Mouse (Mus musculus): Measurements from ENCODE around the gene Wdr74.
"Not testable (repeated sequence)": the region's sequence is repeated elsewhere in the genome, so short reads cannot be mapped to it uniquely, and the experiment has no call there.

Gene Wdr74

DNA sequence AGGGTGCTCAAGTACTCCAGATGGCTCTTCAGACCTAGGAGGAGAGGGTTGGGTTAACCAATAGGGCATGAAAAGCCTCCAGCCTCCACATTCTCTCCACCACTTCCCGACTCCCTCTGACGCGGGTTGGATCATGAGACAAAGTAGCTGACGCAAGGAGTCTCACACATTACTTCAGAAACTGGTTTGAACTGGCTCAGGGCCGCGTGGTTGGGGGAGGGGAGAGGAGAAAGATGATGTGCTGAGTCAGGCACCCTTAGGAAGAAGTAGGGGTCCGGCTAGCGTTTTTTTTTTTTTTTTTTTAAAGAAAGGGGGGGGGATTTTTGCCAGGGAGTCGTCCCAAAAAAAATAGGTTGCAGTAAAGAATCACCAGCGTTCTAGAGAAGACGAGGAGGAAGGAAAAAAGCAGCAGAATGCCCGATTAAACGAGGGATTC is 22.7 kb upstream of the Wdr74 start:
- Histone ChIP-seq H3K27me3 (ENCODE audit: control insufficient read depth, insufficient read depth, low read length, poor library complexity, severe bottlenecking) (no peaks in the 10 kb centered on the region), H3K36me3 (ENCODE audit: control insufficient read depth, insufficient read depth, low read length, poor library complexity, severe bottlenecking) (peaks cover 20% of the 10 kb centered on the region)
- DNase-seq (ENCODE audit: low read depth, low spot score) = peak; percentile 86

DNA sequence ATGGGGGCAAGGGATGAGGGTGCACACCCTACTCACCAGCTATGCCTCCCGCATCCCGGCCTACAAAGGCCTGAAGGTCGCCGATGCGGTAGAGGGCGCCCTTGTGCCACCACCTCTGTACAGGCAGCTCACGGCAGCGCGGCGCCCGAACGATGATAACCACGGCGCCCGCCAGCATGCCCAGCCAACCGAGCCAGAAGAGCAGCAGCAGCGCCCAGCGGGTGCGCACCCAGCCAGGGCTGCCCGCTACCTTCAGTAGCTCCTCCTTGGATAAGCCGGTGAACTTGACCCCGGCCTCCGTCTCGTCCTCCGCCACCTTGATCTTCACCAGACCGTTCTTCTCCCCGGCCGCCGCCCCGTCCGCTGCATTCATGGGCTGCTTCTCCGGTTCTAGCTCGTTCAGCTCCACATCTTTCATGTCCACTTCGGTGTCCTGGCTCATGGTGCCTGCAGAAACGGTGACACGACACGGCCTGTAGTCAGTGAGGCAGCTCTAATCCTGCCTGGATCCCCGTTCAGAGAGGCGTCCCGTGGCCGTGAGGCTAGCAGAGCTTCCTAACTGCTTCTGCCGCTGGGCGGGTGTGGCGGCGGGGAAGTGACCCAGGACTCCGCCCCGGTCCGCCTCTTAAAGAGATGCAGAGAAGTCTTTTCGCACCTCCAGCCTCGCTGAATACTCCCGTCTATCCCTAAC is 22.2 kb upstream of the Wdr74 start:
- Histone ChIP-seq H3K36me3 (ENCODE audit: control insufficient read depth, insufficient read depth, low read length, poor library complexity, severe bottlenecking) (peaks cover 16% of the 10 kb centered on the region), H3K27me3 (ENCODE audit: control insufficient read depth, insufficient read depth, low read length, poor library complexity, severe bottlenecking) (no peaks in the 10 kb centered on the region)
- peak; percentile 94 for DNase-seq (ENCODE audit: low read depth, low spot score)

DNA sequence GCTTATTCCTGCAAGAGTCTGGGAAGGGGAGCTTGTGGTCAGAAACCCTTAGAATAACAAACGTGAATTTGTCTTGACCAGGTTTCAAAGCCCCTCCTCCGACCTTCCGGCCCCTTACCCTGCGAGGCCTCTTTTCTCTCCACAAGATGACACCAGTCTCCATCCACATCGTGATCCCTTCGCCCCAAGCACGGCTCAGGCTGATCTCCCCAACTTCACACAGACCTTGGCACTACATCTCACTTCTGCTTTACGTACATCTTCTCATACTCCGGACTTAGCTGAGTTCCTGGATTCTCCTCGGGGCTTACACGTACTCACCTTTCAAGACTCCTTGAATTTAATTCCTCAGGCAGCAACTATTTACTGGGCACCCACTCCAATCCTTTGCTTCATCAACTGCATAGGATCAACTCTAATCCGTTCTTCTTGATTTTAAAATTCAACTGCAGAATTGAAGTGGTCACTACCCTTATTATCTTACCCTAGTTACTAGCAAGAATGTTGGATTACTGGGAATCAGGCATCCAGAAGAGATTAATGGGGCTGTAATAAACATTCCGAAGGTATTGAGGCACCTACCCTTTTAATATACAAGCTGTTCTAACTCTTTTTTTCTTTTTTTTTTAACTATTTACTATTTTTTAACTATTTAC is 21.5 kb upstream of the Wdr74 start:
- DNase-seq (ENCODE audit: low read depth, low spot score) = peak; percentile 51
- Histone ChIP-seq H3K27me3 (ENCODE audit: control insufficient read depth, insufficient read depth, low read length, poor library complexity, severe bottlenecking) (no peaks in the 10 kb centered on the region), H3K36me3 (ENCODE audit: control insufficient read depth, insufficient read depth, low read length, poor library complexity, severe bottlenecking) (peaks cover 10% of the 10 kb centered on the region)

DNA sequence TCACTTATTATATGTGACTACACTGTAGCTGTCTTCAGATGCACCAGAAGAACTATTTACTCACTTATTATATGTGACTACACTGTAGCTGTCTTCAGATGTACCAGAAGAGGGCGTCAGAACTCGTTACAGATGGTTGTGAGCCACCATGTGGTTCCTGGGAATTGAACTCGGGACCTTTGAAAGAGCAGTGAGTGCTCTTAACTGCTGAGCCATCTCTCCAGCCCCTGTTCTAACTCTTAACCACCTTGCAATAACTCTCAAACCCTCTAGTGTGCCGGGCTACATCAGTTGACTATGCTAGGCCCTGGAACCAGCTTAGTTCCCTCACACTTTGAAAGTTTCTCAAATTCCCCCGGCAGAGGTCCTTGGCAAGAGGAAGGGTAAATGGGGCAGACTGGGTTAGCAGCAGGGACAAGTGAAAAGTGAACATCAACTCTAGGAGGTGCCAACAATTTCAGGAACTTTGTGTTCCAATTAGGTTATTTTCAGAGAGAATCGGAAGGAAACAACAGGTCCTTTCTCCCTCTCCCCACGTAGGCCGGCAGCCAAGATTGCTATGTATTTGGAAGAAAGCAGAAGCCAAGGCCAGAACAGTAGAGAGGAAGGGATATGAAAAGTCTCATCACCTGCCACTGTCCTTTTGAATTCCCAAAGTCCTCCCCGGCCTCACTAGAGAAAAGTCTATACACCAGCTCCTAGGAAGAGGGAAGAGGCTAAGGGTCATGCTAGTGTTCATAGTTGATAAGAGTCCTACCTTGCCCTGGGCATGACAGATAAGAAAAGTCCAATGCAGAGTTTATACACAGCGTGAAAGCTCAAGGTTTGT is 20.8 kb upstream of the Wdr74 start:
- Histone ChIP-seq H3K27me3 (ENCODE audit: control insufficient read depth, insufficient read depth, low read length, poor library complexity, severe bottlenecking) (no peaks in the 10 kb centered on the region), H3K36me3 (ENCODE audit: control insufficient read depth, insufficient read depth, low read length, poor library complexity, severe bottlenecking) (peaks cover 2% of the 10 kb centered on the region)
- no peak for DNase-seq (ENCODE audit: low read depth, low spot score)

DNA sequence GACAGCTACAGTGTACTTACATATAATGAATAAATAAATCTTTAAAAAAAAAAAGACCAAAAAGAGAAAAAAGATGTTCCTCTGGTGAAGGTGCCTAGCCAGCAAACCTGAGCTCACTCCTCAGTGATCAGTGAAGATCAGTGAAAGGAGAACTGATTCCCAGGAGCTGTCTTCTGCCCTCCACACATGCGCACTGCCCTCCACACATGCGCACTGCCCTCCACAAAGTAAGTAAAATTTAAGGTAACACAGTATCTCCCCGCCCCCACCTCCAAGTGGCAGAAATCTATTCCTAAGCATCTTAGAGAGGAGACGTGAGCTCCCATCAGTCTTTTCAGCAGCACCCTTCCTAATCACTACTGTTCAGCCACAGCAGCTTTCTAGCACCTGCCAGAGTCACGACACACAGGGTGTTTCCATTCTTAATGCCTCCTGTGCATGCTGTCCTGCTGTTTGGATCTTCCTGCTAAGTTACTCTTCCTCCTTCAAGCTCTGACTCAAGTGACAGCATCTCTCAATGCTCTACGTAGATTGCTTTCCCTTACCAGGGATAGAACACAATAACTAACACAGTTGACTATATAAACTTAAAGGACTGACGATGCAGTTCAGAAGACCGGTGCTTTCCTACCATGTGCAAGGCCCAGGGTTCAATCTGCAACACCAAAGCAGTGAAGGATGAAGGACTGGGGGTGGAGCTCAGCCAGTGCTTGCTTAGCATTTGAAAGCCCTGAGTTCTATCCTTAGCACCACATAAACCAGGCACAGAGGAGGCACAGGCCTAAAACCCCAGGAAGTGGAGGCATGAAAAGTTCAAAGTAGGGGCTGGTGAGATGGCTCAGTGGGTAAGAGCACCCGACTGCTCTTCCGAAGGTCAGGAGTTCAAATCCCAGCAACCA is 19.5 kb upstream of the Wdr74 start:
- Histone ChIP-seq H3K27me3 (ENCODE audit: control insufficient read depth, insufficient read depth, low read length, poor library complexity, severe bottlenecking) (no peaks in the 10 kb centered on the region), H3K36me3 (ENCODE audit: control insufficient read depth, insufficient read depth, low read length, poor library complexity, severe bottlenecking) (no peaks in the 10 kb centered on the region)
- no peak for DNase-seq (ENCODE audit: low read depth, low spot score)

DNA sequence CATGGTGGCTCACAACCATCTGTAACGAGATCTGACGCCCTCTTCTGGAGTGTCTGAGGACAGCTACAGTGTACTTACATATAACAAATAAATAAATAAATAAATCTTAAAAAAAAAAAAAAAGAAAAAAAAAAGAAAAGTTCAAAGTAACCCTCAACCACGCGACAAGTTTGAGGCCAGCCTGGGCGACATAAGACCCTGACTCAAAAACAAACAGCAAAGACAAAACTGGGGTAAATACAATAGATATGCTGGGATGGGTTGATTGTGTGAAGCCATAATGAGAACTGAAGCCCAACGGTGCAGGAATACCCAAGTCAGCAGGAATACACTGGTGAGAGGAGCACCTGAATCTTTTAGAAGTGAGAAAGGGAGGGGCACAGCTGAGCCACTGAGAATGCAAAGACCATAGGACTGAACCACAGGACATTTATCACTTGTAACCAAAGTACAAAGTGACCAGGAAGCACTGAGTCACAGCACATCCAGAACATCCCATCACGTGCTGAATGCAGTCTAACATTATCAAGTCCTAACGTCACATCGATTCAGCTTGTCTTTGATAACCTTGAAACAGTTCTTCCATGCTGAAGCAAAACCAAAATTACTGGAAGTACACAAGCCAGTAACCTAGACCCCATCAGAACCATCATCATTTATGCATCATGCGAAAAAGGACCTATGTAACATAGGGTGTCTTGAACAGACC is 18.7 kb upstream of the Wdr74 start:
- Histone ChIP-seq H3K36me3 (ENCODE audit: control insufficient read depth, insufficient read depth, low read length, poor library complexity, severe bottlenecking) (no peaks in the 10 kb centered on the region), H3K27me3 (ENCODE audit: control insufficient read depth, insufficient read depth, low read length, poor library complexity, severe bottlenecking) (no peaks in the 10 kb centered on the region)
- no peak for DNase-seq (ENCODE audit: low read depth, low spot score)

DNA sequence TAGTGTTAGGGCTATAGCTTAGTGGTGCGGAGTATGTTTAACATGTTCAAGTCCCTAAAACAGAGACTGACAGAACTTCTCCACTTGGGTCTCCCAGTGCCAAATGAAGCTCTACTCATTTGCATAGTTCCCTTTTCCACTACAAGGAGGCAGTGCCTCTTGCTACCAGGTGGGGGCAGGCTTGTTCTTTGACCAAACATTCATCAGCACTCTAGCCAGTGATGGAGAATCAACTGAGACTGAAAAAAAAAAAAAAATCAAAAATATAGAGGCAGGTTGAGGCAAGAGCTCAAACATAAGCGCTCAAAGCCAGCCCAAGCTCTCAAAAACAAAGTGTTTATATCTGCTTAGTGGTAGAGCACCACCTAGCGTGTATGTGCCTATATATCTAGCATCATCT is 17.3 kb upstream of the Wdr74 start:
- H3K36me3 ChIP-seq (ENCODE audit: control insufficient read depth, insufficient read depth, low read length, poor library complexity, severe bottlenecking) = no peaks in the 10 kb centered on the region
- peak; percentile 91 for DNase-seq (ENCODE audit: low read depth, low spot score)
- H3K27me3 ChIP-seq (ENCODE audit: control insufficient read depth, insufficient read depth, low read length, poor library complexity, severe bottlenecking) = no peaks in the 10 kb centered on the region

DNA sequence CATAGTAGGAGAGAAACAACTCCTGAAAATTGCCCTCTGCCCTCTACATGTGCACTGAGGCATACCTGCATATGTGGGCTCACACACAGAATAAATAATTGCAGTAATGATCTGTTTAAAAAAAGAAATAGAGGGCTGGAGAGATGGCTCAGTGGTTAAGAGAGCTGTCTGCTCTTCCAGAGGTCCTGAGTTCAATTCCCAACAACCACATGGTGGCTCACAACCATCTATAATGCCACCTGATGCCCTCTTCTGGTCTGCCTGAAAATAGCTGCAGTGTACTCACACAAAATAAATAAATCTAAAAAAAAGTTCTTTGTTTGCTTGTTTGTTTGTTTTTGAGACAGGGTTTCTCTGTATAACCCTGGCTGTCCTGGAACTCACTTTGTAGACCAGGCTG is 16.6 kb upstream of the Wdr74 start:
- peak; percentile 47 for DNase-seq (ENCODE audit: low read depth, low spot score)
- H3K27me3 ChIP-seq (ENCODE audit: control insufficient read depth, insufficient read depth, low read length, poor library complexity, severe bottlenecking); H3K36me3 ChIP-seq (ENCODE audit: control insufficient read depth, insufficient read depth, low read length, poor library complexity, severe bottlenecking): not testable (repeated sequence)

DNA sequence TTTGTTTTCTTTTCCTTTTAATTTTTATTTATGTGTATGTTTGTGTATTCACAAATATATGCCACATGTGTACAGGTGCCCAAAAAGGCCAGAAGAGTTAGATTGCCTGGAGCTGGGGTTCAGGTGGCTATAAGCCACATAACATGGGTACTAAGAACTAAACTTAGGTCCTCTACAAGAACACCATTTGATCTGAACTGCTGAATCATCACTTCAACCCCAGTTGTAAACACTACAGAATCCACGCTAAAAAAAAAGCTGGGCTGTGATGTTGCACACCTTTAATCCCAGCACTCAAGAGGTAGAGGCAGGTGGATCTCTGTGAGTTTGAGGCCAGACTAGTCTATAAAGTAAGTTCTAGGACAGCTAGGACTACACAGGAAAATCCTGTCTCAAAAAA is 14.2 kb upstream of the Wdr74 start:
- no peak for DNase-seq (ENCODE audit: low read depth, low spot score)
- Histone ChIP-seq H3K36me3 (ENCODE audit: control insufficient read depth, insufficient read depth, low read length, poor library complexity, severe bottlenecking) (peaks cover 6% of the 10 kb centered on the region), H3K27me3 (ENCODE audit: control insufficient read depth, insufficient read depth, low read length, poor library complexity, severe bottlenecking) (no peaks in the 10 kb centered on the region)

DNA sequence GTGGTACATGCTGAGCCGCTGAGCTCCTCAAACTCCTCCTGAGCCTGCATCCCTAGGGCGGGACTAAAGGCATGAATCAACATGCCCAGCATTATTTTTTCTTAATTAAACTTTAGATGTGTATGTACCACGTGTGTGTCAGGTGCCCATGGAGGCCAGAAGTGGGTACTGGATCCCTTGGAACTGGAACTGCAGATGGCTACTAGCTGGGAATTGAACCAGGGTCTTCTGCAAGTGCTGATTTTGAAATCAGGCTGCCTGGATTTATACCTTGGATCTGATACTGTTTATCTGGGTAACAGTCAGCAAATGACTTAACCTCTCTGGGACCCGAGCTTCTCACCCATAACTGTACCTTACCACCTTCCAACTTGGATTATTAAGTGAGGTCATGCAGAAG is 13.6 kb upstream of the Wdr74 start:
- peaks cover 8% of the 10 kb centered on the region for H3K36me3 ChIP-seq (ENCODE audit: control insufficient read depth, insufficient read depth, low read length, poor library complexity, severe bottlenecking)
- no peaks in the 10 kb centered on the region for H3K27me3 ChIP-seq (ENCODE audit: control insufficient read depth, insufficient read depth, low read length, poor library complexity, severe bottlenecking)
- DNase-seq (ENCODE audit: low read depth, low spot score) = no peak

DNA sequence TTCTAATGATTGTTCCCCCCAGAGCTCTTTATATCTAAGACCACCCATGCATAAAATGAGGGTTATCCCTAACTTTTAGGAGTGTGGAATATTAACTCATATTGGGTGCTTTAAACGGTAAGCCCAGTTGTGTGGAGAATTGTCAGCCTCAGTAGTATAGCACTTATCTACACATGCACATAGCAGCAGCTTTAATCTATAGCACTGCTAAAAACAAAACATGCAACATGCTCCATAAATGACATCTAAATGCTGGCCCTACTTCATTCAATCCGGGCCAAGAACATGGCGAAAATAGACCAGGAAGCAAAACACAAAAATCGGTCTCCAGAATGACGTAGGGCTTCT is 13.1 kb upstream of the Wdr74 start:
- DNase-seq (ENCODE audit: low read depth, low spot score) = no peak
- Histone ChIP-seq H3K27me3 (ENCODE audit: control insufficient read depth, insufficient read depth, low read length, poor library complexity, severe bottlenecking) (no peaks in the 10 kb centered on the region), H3K36me3 (ENCODE audit: control insufficient read depth, insufficient read depth, low read length, poor library complexity, severe bottlenecking) (peaks cover 10% of the 10 kb centered on the region)

DNA sequence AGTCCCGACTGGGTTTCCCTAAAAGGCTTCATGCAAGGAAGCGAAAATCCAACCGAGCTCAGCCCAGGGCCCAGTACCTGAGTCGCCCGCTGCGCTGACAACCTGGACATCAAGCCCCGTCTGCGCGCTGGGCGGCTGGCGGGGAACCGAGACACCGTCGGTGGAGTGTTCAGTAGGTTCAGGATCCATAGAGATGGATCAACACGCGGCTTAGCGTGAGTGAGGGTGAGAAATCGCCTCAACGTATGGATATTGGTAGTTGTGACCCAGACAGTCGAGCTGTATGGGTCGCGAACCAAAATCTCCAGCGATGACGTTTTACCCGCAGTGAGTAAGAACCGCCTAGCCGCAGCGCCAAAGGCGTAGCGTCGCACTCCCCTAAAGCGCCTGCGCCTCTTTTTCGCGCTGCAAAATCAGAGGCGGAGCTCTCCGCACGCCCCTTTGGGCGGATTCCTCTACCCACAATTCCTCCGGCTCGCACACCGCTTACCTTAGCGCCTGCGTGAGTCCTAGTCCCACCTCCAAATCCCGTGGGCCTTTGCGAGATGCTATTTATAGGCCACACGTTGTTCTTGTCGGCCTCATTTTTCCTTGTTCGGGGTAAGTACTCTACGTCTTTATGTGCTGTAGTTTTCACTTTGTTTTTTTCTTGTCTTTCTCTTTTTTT is 12.6 kb upstream of the Wdr74 start, which contains the start of gene Slc3a2:
TSS of gene Slc3a2 (minus strand) at position 463 of the 667 bp plus-strand sequence.
- DNase-seq (ENCODE audit: low read depth, low spot score) = peak; percentile 99
- Histone ChIP-seq H3K27me3 (ENCODE audit: control insufficient read depth, insufficient read depth, low read length, poor library complexity, severe bottlenecking) (no peaks in the 10 kb centered on the region), H3K36me3 (ENCODE audit: control insufficient read depth, insufficient read depth, low read length, poor library complexity, severe bottlenecking) (peaks cover 10% of the 10 kb centered on the region)

DNA sequence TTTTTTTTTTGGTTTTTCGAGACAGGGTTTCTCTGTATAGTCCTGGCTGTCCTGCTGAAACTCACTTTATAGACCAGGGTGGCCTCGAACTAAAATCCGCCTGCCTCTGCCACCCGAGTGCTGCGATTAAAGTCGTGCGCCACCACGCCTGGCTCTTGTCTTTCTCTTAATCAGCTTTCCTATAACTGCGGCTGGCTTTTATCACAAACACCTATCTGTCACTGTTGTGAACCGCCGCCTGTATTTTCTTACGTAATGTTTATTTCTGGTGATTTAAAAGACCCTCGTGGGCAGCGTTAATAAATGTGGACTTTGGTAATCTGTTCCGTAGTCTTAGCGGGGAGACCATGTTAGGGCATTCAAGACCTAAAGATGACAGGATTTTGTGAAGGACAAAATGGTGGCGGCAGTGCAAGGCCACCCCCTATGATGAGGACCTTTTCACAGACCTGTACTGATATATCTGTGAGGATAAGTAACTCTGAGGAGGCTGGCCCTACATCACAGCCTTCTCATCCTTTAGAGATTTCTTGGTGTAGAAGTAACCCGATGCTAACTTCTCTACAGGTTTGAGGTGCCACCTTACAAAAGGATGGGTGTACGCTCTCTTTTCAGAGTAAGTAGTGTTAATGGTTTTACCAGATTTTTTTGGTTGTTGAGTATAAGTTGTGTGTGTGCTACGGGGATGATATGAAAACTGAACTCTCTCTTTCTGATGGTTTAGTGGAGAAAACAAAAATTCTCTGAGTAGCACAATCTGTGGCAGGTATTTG is 11.9 kb upstream of the Wdr74 start:
- H3K36me3 ChIP-seq (ENCODE audit: control insufficient read depth, insufficient read depth, low read length, poor library complexity, severe bottlenecking) = peaks cover 10% of the 10 kb centered on the region
- DNase-seq (ENCODE audit: low read depth, low spot score) = peak; percentile 45
- H3K27me3 ChIP-seq (ENCODE audit: control insufficient read depth, insufficient read depth, low read length, poor library complexity, severe bottlenecking) = no peaks in the 10 kb centered on the region
